Mouse (Mus musculus): Measurements from ENCODE around the gene Farp1.
"Not testable (repeated sequence)": the region's sequence is repeated elsewhere in the genome, so short reads cannot be mapped to it uniquely, and the experiment has no call there.

The Farp1 gene

DNA sequence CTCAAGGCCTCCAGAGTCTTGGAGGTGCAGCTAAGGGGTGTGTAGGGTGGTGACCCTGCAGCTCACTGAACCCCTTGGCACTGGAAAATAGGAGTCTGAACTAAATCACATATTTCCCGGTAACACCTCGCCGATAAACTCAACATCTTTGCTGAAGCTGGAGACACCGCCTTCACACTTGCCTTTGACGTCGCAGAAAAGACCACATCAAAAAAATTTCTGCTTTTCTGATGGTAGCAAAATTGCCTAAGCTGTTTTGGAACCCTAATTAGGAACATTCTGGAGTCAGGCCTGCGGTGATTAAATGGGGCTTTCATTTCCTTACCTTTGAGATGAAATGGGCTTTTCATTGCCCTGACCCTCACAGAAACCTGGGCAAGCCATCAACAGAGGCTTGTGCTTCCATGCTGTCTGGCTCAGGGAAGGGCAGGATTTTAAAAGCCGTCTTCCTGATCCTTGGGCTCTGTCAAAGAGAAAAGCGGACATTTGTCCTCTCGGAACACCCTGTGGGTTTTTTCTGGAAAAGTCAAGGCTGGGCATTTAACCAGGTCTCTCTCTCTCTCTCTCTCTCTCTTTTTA lies 72.8 kb downstream of the Farp1 start:
- no peak for DNase-seq

DNA sequence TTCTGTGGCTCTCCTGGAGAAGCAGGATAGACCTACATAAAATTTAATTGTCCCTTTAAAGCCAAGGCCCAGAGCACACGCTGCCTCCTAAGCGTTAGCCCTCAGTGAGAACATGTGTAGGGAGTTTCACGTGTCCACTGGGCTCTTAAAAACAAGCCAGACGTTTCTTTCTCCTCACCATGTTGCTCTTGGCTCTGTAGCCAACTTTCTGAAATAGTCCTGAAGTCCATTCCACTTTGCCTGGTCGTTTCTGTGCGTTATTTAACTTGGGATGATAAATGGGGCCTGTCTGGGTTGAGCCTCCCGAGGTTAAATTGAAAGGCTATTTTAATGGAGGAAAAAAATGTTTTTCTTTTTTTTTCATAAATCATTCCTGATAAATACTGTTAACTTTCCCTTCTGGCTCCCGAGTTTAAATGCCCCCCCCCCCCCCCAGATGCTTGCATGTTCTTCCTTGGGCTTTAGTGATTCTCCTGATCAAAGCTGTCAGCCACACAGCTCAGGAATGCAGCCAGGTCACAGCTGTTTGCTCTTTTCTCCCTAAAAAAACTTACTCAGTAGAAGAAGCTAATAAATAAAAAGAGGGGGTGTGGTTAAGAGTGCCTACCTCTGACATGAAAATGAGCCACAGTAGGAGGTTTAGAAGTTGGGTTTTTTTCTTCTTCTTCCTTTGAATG lies 73.6 kb downstream of the Farp1 start:
- peak; percentile 76 for DNase-seq

DNA sequence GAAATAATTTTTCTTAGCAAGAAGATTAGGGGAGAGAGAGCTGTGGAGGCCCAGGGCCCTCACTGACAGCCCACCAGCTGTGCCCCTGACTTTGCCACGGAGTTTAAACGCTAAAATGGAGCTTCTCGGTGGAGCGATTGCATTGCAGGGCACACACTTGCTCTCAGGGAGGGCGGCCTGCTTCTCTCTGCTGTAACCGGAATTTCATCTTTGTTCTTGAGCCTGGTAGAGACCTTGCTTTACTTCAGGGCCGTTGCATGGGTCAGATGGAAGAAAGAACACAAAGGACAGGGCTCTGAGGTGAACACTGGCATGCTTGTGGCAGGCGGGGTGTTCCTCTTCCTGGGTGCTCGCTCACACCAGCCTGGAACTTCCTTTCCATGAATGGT lies 74.1 kb downstream of the Farp1 start:
- no peak for DNase-seq

DNA sequence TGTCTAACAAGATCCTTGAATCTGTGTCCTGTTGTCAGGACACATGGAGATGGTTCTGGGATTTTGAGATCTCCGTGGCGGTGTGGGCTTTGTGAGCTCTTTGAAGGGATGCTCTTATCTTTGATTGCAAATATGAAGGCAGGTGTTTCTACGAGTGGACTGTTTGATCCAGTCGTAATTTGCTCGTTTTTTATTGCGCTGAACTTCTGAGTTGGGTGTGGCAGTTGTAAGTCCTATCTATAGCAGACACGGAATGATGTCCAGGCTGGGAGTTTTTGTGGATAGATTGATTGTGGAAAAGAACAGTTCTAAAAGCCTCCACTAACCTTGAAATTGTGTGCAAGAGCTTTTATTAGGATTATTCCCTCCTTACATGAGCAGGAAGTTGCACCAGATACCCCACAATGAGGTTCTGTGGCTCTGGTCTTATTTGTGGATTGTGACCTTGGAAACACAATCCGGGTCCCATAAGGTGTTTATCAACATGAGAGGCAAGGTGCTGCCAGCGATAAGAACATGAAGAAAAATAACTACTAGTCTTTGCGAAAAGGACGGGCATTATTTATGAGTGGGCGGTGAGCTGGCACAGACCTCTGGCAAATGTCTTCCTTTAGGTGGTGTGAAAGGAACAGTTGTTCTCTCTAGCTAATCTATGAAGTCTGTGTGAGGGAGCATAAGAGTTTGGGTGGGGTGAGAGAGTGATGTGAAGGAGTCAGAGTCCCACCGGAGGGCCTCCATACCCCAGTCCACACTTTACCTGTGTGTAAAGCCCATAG lies 75.7 kb downstream of the Farp1 start:
- no peak for DNase-seq

DNA sequence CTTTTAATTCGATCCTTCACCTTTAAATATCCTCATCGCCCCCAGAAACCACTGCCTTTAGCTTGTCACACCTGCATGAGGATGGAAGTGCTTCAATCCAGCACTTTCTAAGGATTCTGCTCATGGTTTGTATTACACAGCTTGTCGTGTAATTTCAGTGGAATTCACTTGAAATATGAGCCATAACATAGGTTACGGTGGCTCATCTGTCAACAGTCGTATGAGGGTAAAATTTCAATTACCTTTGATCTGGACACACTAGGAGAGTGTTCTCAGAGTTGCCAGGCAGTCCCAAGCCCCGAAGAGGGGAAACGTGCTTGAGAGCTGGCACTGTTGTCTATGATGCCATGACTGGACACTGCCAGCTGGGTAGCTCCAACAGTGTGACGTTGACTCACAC lies 77.1 kb downstream of the Farp1 start:
- DNase-seq, result no peak

DNA sequence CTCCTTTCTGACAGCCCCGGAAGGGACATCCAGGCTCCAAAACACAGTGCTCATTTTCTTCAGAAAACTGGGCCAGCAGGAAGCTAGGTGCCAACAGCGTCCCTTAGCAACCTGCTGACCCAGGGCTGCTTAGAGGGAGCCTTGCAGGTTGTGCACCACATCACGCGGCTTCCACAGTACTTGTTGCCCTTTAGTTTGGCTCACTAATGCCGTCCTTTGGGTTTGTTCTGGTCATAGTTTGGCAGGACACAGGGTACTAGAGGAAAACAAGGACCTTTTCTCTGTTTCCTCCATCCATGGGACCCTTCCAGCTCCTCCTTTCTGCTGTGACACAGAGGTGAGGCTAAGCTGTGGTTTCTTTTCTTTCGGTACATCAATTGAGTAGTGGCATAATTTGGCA lies 78.8 kb downstream of the Farp1 start:
- peak; percentile 77 for DNase-seq

DNA sequence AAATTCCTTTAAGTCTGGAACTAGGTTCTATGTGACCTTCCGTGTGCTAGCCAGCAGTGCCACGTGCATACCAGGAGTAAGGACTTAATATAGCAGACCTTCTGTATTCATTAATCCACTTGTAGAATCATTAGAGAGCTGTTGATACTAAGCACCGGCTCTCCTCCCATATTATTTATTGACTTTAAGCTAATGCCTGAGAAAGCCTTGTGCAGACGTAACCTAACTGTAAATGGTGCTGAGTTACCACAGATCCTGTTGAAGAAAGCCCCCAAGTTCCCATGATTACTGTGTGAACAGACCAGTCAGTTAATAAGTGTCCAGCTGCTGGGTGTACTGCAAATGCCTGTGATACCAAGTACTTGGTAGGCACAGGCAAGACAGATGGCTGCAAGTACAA lies 81.7 kb downstream of the Farp1 start:
- DNase-seq, result peak; percentile 79

DNA sequence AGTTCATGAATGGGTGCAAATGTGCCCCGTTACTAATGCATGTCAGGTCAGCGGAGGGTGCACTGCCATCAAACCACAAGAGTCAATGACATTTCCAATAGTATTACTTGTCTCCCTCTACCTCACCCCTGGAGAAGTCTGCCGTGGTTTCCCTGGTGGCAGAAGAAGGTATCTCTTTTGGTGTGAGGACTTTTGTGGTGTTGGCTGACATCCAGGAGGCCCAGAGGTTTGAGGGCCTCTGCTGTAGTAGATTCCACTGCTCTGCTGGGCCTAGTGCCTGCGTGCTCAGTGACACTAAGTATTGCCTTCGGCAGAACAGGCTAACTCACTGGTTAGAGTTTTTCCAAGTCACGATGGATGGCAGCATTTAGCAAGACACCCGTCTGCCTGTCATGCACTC lies 83.9 kb downstream of the Farp1 start:
- no peak for DNase-seq

DNA sequence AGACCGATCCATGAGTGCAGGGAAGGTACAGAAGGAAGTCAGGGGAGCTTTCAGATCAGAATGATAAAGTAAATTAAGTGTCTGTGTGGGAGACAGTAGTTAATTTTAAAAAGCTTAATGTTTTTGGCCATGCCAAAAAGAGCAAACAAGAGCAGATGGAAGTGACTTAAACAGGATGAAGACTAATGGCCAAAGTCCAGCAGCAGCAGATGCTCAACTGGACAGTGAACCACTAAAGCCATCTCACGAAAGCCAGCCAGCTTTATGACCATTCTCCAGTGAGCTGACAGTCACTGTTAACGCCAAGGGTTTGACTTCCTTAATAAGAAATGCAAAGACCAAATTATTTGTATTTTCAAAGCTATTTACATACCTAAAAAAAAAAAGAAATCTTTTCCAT lies 86.7 kb downstream of the Farp1 start:
- no peak for DNase-seq

DNA sequence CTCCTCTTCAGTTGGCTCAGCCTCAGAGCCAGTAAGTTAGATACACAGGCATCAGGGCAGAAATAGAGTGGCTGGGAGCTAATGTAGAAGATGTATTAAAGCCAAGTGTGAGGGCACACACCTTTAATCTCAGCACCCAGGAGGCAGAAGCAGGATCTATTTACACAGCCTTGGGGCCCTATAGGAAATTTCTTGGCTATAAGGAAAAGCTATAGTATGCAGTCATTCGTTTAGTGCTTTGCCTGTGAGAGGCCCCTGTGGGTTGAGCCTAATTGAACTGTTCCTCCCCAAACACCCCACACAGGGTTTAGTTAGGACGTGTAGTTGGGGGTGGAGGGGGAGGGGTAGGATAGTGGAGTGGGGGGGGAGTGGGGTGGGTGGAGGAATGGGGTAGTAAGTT lies 87.9 kb downstream of the Farp1 start:
- no peak for DNase-seq

DNA sequence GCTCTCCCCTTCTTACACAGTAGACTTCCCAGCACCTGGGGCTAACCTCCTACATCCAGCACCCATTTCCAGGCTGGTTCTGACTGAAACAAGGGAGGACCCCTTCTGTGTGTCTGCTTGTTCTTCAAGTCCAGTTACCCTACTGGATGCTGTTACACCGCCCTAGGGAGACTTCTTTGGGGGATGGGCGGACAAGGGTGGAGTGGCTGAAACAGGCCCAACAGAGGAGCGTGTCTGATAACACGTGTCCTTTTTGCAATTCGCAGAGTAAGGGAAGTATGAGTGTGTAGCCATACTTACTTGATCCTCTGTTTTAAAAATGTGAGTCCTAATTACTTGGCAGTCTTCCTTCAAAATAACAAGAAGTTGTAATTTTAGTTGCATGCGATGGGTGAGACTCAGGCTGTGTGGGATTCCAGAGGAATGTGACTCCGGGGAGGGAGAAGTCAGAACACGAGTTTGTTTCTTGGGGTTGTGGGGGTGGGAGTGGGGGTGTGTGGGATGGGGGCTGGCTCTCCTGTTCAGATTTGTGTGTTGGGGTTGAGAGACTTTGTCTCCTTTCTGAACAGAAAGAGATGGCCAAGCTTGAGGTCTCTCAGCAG lies 89.5 kb downstream of the Farp1 start:
- DNase-seq, result no peak

DNA sequence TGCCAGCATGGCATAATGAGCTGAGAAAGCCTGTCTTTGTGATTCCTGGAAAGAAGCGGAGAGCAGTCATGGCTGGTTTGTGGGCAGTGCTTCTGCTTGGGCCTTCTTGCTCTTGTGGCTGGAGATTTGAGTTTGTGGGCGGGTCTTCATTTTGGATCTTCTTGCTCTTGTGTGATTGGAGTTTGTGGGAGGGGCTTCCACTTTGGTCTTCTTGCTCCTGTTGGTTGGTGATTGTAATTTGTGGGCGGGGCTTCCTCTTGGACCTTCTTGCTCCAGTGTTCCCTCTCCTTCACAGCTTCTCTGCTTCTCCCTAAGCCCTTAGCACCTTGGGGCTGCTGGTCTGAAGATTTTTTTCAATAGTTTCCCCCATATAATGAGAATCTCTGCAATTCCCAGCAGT lies 90.7 kb downstream of the Farp1 start:
- DNase-seq, result no peak

DNA sequence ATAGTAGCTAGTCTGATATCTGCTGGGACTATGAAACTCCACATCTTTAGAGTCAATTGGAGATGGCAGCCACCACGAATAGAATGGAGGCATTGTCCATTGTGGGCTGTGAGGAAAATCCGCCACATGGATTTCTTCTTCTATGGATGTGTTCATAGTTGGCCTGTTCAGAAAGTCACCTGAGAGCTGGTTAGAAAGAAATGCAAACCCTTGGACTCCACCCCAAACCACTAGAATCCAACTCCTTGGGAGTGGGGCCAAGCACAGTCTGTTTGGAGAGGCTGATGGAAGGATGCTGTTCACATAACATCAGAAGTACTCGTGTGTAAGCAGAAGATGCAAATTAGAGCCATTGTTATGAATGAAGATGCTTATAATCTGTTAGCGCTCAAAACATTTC lies 91.3 kb downstream of the Farp1 start:
- DNase-seq, result no peak

DNA sequence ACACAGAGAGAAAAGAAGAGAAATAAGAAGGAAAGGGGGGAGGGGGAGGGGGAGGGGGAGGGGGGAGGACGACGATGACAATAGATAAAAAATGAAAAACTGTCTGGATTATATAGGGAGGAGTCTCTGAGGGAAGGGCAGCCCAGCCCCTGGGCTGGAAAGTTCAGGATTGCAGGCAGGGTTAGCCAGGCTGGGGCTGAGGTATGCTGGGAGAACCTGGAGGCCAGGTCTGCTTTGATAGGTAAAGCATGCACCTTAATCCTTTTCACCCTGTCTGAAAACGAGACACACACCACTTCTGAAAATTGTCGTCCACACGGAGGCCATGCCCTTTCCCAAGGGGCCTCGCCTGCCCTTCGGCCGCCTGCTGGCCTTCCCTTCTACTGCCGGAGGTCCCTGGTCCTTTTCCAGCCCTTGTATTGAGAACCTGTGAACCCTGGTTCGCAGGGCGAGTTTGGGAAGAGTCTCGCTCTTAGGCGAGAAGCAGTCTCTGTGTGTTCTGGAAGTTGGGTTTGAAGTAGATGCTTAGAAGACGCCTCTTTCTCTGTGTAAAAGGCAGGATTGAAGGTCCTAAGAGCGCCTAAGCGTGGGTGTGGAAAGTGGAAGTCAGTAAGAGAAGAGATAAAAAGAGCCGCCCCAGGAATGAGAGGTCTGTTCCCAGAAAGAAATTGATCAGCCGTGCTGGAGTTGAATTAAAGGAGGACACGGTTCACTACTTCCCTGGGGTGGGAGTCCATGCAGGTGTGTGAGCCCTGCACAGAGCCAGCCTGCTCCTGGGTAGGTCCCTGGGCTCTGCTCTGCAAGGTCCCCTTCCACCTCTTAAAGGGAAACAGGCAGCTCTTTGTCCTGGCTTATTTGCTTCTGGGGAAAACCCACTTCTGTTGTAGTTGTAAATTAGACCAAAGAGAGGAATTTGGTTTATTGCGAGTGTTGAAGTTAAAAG lies 94.1 kb downstream of the Farp1 start:
- no peak for DNase-seq

DNA sequence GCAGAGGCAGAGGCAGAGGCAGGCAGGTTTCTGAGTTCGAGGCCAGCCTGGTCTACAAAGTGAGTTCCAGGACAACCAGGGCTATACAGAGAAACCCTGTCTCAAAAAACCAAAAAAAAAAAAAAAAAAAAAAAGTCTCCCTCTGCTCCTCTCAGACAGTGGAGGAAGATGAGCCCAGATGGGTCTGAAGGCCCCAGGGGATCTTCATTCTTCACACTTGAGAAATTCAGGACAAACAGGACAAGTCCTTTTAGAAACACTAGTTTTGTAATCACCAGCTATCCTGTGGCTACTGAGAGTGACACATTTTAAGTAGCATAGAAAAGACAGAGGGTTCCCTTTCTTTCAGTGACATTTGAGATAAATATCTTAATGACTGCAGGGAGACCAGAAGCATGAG lies 95.4 kb downstream of the Farp1 start:
- not testable (repeated sequence) for DNase-seq

DNA sequence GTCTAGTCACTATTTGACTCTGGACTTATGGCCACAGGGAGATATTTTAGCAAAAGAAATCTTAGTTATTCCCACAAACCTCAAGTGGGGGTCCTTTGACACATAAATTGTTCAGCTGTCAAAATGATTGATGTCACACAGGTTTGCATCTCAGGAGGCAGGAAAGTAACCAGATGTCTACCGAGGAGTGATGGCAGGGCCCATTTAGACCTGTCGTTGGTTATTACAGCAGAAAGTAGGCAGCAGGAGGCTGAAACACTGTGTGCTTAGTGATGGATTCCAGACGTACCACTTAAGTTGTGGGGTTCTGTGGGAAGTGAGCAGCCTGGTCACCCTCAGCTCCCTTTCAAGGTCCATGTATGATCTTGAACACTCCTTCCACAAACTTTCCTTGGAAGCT lies 99.4 kb downstream of the Farp1 start:
- DNase-seq, result no peak

DNA sequence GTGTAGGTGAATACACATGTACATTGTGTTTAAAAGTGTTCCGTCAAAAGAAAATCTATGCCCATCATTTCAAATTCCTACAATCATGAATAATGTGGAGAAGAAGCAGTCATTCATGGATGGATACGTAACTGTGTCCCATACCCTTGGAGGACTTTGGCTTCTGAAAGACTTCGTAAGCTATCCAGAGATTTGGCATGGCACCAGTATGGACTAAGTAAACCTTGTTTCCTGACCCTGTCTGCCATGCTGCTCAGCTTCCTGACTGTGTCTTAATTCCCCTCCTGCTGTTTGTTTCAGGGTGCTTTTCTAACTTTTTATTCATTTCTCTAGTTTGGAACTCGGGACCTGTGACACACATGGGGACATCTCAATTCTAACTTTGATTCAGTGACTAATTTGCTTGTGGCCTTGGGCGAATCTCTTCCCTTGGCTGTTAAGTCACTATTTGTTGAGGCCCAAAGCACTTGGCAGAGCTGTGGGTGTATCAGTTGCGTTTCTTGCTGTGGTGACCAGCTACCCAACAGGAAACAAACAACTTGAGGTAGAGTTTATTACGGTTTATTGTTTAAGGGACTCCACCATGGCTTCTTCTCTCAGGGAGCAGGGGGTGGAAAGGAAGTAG lies 108.9 kb downstream of the Farp1 start:
- DNase-seq, result no peak

DNA sequence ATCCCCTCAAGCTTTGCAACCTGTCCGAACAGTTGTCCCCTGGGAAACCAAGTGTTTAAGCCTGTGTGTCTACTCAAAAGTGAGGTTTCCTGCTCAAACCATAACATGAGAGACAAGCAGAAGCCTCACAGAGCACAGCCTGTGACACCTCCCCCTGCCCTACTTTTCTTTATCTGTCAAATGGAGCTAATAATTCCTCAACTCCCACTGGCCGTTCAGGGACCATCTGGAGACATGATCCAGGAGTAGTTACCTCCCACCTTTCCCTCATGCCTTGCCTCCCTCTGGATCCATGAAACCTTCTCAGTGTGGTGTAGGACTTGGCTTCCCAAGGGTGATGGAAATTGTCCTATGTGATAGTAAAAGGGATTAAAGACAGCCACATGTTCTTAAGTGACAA lies 109.5 kb downstream of the Farp1 start:
- no peak for DNase-seq

DNA sequence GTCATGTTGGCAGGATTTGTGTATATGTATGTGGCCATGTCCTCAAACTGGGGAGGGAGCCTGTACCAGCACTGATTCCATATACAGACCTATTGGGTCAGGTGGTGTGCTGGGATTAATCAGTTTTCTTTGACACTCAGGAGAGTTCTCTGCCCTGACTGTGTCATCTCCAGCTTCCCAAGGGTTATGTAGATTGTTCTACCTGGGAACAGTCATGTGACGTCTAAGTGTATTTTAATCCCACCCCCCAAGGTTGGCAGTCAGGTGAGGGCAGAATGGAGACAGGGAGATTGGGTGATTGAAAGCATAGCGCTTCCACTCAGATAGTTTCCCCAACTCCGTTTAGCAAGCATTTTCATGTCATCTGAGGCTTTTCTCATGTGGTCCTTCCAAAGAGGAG lies 110.3 kb downstream of the Farp1 start:
- peak; percentile 46 for DNase-seq

DNA sequence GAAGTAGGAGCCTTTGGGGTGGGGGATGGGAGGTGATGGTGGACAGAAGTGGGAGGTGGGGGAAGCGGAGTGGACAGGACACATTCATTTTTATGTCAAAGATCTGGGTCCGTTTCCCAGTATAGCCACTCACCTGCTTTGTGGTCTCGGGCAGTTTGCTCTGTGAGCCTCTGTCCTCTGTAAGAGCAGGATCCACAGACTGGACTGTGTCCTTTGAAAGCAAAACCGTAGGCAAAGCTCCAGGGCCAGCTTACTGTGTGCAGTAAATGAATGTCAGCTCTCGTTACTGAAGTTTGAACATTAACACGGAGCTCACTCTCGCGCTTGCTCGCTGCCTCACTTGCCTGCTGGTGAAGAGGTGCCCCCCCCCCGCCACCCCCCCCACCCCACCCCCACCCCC lies 110.7 kb downstream of the Farp1 start:
- peak; percentile 92 for DNase-seq

DNA sequence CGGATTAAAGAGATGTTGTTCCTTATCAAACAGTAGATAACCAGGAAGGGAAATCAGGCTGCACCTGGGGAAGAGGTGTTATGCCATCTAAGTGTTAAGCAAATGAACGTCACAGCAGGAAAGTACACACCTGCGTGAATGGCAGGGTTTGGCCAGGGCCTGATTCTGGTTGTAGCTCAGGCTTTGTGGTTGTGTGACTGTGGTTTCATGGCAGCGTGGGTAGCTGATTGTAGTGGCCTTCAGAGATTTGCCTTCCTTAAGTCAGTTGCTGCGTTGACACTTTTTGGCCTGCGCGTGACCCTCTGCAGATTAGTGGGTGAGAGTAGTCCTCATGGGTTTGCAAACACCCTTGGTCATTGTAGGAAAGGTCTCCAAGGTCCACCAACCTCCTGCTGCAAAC lies 111.2 kb downstream of the Farp1 start:
- DNase-seq, result peak; percentile 75

DNA sequence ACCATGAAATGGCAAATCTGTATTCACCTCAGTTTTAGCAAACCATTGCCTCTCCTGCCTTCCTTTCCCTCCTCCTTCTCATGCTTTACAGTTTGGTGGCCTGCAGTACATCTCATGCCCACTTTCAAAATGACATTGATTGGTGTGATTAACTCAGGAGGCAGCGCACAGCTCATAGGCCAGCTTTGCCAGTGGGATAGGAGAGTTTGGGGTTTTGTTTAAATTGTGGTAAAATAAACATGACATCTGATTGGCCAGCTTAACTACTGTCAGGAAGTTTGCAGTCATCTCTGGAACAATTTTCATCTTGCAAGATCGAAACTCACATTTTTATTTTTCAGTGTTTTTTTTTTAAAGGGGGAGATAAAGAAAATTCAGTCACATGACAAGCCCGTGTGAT lies 112.0 kb downstream of the Farp1 start:
- no peak for DNase-seq

Measured in kidney, adult 11 months (tissue).